Mouse (Mus musculus) kidney, adult 2 months (tissue): Measurements from ENCODE around the gene Scarb1.

Experiments used
- CTCF ChIP-seq: fragments of 200-500 bp; conservative IDR thresholded peaks from 2 replicates; pipeline ENCODE4 v1.5.1; 2011; ENCODE audit warnings: low read depth, mild to moderate bottlenecking, control low read depth, low read length, moderate library complexity, mixed read lengths; ENCODE audit not compliant: insufficient read depth, insufficient read length
- POLR2A ChIP-seq: fragments of 200-500 bp; IDR thresholded peaks from one replicate; pipeline ENCODE4 v1.6.1; 2011; ENCODE audit warnings: low read depth, low read length, control low read depth

DNA sequence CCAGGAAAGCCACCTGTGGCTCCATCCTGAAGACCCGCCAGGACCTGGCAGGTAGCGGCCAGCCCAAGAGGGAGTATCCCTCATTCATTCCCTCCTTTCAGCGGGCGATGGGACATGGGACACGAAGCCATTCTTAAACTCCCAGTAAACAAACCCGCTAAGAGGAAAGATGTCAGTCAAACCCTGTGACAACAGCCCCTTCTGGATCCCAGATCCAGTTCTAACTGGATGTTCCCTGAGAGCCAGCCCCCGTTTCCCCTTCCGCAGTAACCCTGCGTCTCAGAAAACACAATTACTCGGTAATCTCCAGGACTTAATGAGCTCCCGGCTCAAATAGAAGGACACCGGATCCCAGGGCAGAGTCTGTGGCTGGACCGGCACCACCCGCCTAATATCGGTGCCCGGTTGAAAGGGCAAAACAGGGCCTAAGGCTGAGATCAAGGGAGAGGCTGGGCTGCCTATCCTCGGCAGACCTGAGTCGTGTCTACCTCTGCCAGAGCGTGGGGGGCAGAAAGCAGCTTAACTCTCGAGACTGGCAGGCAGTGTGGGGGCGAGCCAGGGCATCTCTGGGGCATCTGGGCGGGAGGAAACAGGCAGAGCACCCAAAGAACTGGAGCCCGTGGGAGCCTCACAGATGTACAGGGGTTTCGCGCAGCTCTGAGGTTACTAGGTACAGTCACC lies 903 bp downstream of the Scarb1 start:
- TF ChIP-seq CTCF: no peak
- TF ChIP-seq POLR2A: no peak
